Mouse (Mus musculus) stomach, embryonic 16.5 days (tissue): ENCODE results near the gene Ctrl. TPM values are rescaled to one million over a fixed set of nuclear protein-coding genes. Genes with fewer than 3 reads are reported as not detected.

Experiments used
- ATAC-seq: fragments of 200-750 bp; cut with Nextera tagmentation; 2 replicates; pipeline ENCODE4 v1.8.0; 2017; ENCODE audit warnings: moderate number of reproducible peaks, moderate TSS enrichment; ENCODE audit not compliant: insufficient read depth, low FRiP score
- H3K27ac ChIP-seq: fragments of 300-500 bp; sonication (generic); 2 replicates; pipeline ENCODE4 v1.5.1; 2014; ENCODE audit warnings: low read length
- H3K27me3 ChIP-seq: fragments of 300-500 bp; sonication (generic); 2 replicates; pipeline ENCODE4 v1.6.1; 2014; ENCODE audit warnings: low read length, control low read depth, mixed read lengths; ENCODE audit not compliant: control insufficient read depth, insufficient read depth
- H3K36me3 ChIP-seq: fragments of 300-500 bp; sonication (generic); 2 replicates; pipeline ENCODE4 v1.6.1; 2014; ENCODE audit warnings: low read length; ENCODE audit not compliant: control insufficient read depth, insufficient read depth
- H3K4me1 ChIP-seq: fragments of 300-500 bp; sonication (generic); 2 replicates; pipeline ENCODE4 v1.6.1; 2014; ENCODE audit warnings: low read length, control low read depth, mixed read lengths; ENCODE audit not compliant: control insufficient read depth, insufficient read depth
- H3K4me2 ChIP-seq: fragments of 300-500 bp; sonication (generic); 2 replicates; pipeline ENCODE4 v1.6.1; 2014; ENCODE audit warnings: low read depth, low read length, mixed read lengths
- H3K4me3 ChIP-seq: fragments of 300-500 bp; sonication (generic); replicated peaks from 2 replicates; pipeline ENCODE4 v1.5.1; 2014; ENCODE audit warnings: mild to moderate bottlenecking, low read length
- H3K9ac ChIP-seq: fragments of 300-500 bp; sonication (generic); 2 replicates; pipeline ENCODE4 v1.6.1; 2014; ENCODE audit warnings: low read length
- H3K9me3 ChIP-seq: fragments of 300-500 bp; sonication (generic); replicated peaks from 2 replicates; pipeline ENCODE4 v1.6.1; 2016; ENCODE audit warnings: low read length, control low read depth; ENCODE audit not compliant: control insufficient read depth
- WGBS: fragments of 180-500 bp; shearing (Covaris S2); extraction: QIAGEN DNeasy Blood & Tissue Kit; methylation state at CpG from one replicate; pipeline ENCODE4 v1.1.7; 2014; 5-methylcytosine and 5-hydroxymethylcytosine counted together
- polyA plus RNA-seq: library from polyadenylated mRNA; unstranded; fragments of >200 nt; fragmentation: Nextera tagmentation; extraction: Ambion mirVana; gene quantifications from 2 replicates; pipeline ENCODE4 v1.2.1, GENCODE M21; 2015

Gene Ctrl
- polyA plus RNA-seq, 1 experiment from 2014 or later, result 3.9 TPM

- WGBS, result under 1% methylated on average over 40 of the region's 40 CpGs
- H3K9ac ChIP-seq, result peak overlapping the region; percentile 91
- peak overlapping the region; percentile 85 for H3K4me3 ChIP-seq
- H3K9me3 ChIP-seq, result no peaks in the 10 kb centered on the region
- H3K36me3 ChIP-seq, result no peaks in the 10 kb centered on the region
- H3K4me2 ChIP-seq, result peak overlapping the region; percentile 70
- ATAC-seq, result peak; percentile 74
- H3K4me1 ChIP-seq, result peaks cover 25% of the 10 kb centered on the region
- H3K27ac ChIP-seq, result peak overlapping the region; percentile 96
- H3K27me3 ChIP-seq, result no peaks in the 10 kb centered on the region
These were observed 31.7 kb upstream of the Ctrl start for GRCm38 (mm10) chr8:105965266-105965904.

- WGBS, result 52% methylated on average over 12 of the region's 12 CpGs
- H3K27me3 ChIP-seq, result no peaks in the 10 kb centered on the region
- H3K4me3 ChIP-seq, result peak overlapping the region; percentile 85
- H3K27ac ChIP-seq, result peak overlapping the region; percentile 96
- H3K9me3 ChIP-seq, result no peaks in the 10 kb centered on the region
- H3K4me2 ChIP-seq, result peak overlapping the region; percentile 70
- no peak for ATAC-seq
- H3K9ac ChIP-seq, result peak overlapping the region; percentile 91
- H3K4me1 ChIP-seq, result peaks cover 30% of the 10 kb centered on the region
- no peaks in the 10 kb centered on the region for H3K36me3 ChIP-seq
These were observed 31.0 kb upstream of the Ctrl start for GRCm38 (mm10) chr8:105964506-105965265.

- Histone ChIP-seq H3K9ac (no peak overlapping the region), H3K27ac (no peak overlapping the region), H3K9me3 (no peaks in the 10 kb centered on the region), H3K4me1 (peaks cover 28% of the 10 kb centered on the region), H3K4me3 (no peak overlapping the region), H3K27me3 (no peaks in the 10 kb centered on the region), H3K36me3 (no peaks in the 10 kb centered on the region; the same call in 1 of the 2 replicates), H3K4me2 (no peak overlapping the region)
- 88% methylated on average over 10 of the region's 10 CpGs for WGBS
- no peak for ATAC-seq
These were observed 27.9 kb upstream of the Ctrl start for GRCm38 (mm10) chr8:105961536-105961935.

- no peaks in the 10 kb centered on the region for H3K27me3 ChIP-seq
- H3K9ac ChIP-seq, result no peak overlapping the region
- H3K36me3 ChIP-seq, result no peaks in the 10 kb centered on the region; the same call in 1 of the 2 replicates
- no peak overlapping the region for H3K4me3 ChIP-seq
- no peak for ATAC-seq
- no peaks in the 10 kb centered on the region for H3K9me3 ChIP-seq
- WGBS, result 73% methylated on average over 14 of the region's 14 CpGs
- no peak overlapping the region for H3K4me2 ChIP-seq
- no peak overlapping the region for H3K27ac ChIP-seq
- peaks cover 24% of the 10 kb centered on the region for H3K4me1 ChIP-seq
These were observed 27.4 kb upstream of the Ctrl start for GRCm38 (mm10) chr8:105961101-105961500.

- Histone ChIP-seq H3K9ac (no peak overlapping the region), H3K9me3 (no peaks in the 10 kb centered on the region), H3K27me3 (no peaks in the 10 kb centered on the region), H3K27ac (peak overlapping the region; percentile 11; the same call in 1 of the 2 replicates), H3K36me3 (peaks cover 4% of the 10 kb centered on the region; the same call in 1 of the 2 replicates), H3K4me2 (no peak overlapping the region), H3K4me3 (no peak overlapping the region), H3K4me1 (peaks cover 17% of the 10 kb centered on the region)
- 55% methylated on average over 7 of the region's 7 CpGs for WGBS
- ATAC-seq, result peak; percentile 85; the same call in 1 of the 2 replicates
These were observed 25.7 kb upstream of the Ctrl start for GRCm38 (mm10) chr8:105959350-105959749.

GRCm38 (mm10) chr8:105957813-105958212 is 24.2 kb upstream of the Ctrl start:
- Histone ChIP-seq H3K4me2 (no peak overlapping the region), H3K36me3 (peaks cover 4% of the 10 kb centered on the region; the same call in 1 of the 2 replicates), H3K9me3 (no peaks in the 10 kb centered on the region), H3K4me3 (no peak overlapping the region), H3K4me1 (peaks cover 11% of the 10 kb centered on the region; the same call in 1 of the 2 replicates), H3K27ac (no peak overlapping the region), H3K27me3 (no peaks in the 10 kb centered on the region), H3K9ac (no peak overlapping the region)
- ATAC-seq, result no peak
- 54% methylated on average over 3 of the region's 4 CpGs for WGBS

- no peaks in the 10 kb centered on the region for H3K27me3 ChIP-seq
- no peak overlapping the region for H3K4me3 ChIP-seq
- H3K9ac ChIP-seq, result no peak overlapping the region
- no peak for ATAC-seq
- H3K36me3 ChIP-seq, result peaks cover 4% of the 10 kb centered on the region; the same call in 1 of the 2 replicates
- no peaks in the 10 kb centered on the region for H3K9me3 ChIP-seq
- H3K27ac ChIP-seq, result no peak overlapping the region
- 89% methylated on average over 4 of the region's 4 CpGs for WGBS
- H3K4me2 ChIP-seq, result no peak overlapping the region
- H3K4me1 ChIP-seq, result peaks cover 11% of the 10 kb centered on the region; the same call in 1 of the 2 replicates
These were observed 22.9 kb upstream of the Ctrl start for GRCm38 (mm10) chr8:105956556-105956955.

- Histone ChIP-seq H3K27ac (no peak overlapping the region; the same call in 1 of the 2 replicates), H3K4me3 (no peak overlapping the region), H3K4me2 (no peak overlapping the region), H3K36me3 (peaks cover 21% of the 10 kb centered on the region; the same call in 1 of the 2 replicates), H3K27me3 (no peaks in the 10 kb centered on the region), H3K9me3 (no peaks in the 10 kb centered on the region), H3K4me1 (peaks cover 13% of the 10 kb centered on the region; the same call in 1 of the 2 replicates), H3K9ac (no peak overlapping the region)
- WGBS, result 36% methylated on average over 7 of the region's 7 CpGs
- peak; percentile 60; the same call in 1 of the 2 replicates for ATAC-seq
These were observed 17.5 kb upstream of the Ctrl start for GRCm38 (mm10) chr8:105951057-105951659.
